ENCODE assay signal across 15 mouse cellular contexts in the genomic region with DNA sequence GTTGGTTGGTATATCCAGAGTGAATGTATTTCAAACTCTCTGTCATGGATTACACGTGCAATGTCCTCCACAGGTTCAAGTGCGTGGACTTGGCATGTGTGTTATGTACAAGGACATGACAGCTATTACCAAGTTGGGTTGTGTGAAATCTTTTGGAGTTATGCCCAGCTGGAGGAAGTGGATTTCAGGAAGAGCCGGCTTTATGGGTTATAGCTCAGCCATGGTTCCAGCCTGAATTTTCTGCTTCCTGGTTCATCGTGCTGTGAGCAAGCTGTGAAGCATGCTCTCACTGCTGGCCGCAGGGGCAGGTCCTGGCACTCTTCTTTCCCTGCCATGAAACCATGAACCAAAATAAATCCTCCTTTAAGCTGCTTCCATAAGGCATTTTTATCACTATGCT.
DNase-seq lines count a peak whose midpoint lies in the region.
"Had no signal": no experiment of that assay in that cellular context is flagged by ENCODE, and none has a peak within 500 bp of the region (broad histone marks: within the 10 kb centered on the region; RNA-seq: fewer than 3 reads in every experiment).

No protein-coding gene starts in this region.

- DNase-seq in cerebellum, postnatal 14 days: peak; percentile 27 to 52
- no peak for DNase-seq in cerebellum, adult 18-20 months
- peak; percentile 5 for DNase-seq in left cerebral cortex, postnatal 4 days
- no peak for DNase-seq in left cerebral cortex, postnatal 25 days (ENCODE audit: low spot score in 2 of 2)
- DNase-seq in adipocyte (ENCODE audit: low spot score): peak; percentile 6
- DNase-seq in fat pad, adult 2 months (ENCODE audit: extremely low read depth, low read depth, low spot score): peak; percentile 5
- DNase-seq: adrenal gland, adult 8-10 months; cerebellum, adult 11 months; cerebellum, adult 8-10 months; cerebellum, postnatal 36 days; embryo, embryonic 11 days; gastrocnemius, postnatal 10 days; gastrocnemius, postnatal 36 days; heart, postnatal 36 days; kidney, adult 11 months had no signal

- intact Hi-C loops in left cerebral cortex, postnatal 4 days (cut with DNase I): no loop called here
- intact Hi-C loops in left cerebral cortex, postnatal 25 days (cut with DNase I): no loop called here

Comparison
In these comparisons a context has a peak if more than half of its experiments do, and no peak if none do; other contexts are left out.
1. DNase-seq: peak in cerebellum, postnatal 14 days (2 of 2), left cerebral cortex, postnatal 4 days (single experiment), adipocyte (single experiment) and fat pad, adult 2 months (single experiment); none in cerebellum, adult 18-20 months (0 of 2) and left cerebral cortex, postnatal 25 days (0 of 2).